Mouse (Mus musculus): ENCODE measurements around the gene A830005F24Rik.
"Not testable (repeated sequence)": the region's sequence is repeated elsewhere in the genome, so short reads cannot be mapped to it uniquely, and the experiment has no call there.

A830005F24Rik gene

GRCm38 (mm10) chr13:48513003-48513929 is at the start of gene A830005F24Rik, which contains the start of gene Zfp169:
Gene A830005F24Rik (plus strand): TSS chr13:48513570.
Gene Zfp169 (minus strand): TSS chr13:48513451.
- DNase-seq (ENCODE audit: low read depth, low spot score) = peak; percentile 91

- peak; percentile 81 for DNase-seq (ENCODE audit: low read depth, low spot score)
Measured at GRCm38 (mm10) chr13:48464170-48464569, 49.2 kb upstream of the A830005F24Rik start.

GRCm38 (mm10) chr13:48466186-48466585 is 47.2 kb upstream of the A830005F24Rik start:
- no peak for DNase-seq (ENCODE audit: low read depth, low spot score)

- DNase-seq (ENCODE audit: low read depth, low spot score) = no peak
Measured at GRCm38 (mm10) chr13:48468656-48469180, 44.7 kb upstream of the A830005F24Rik start.

GRCm38 (mm10) chr13:48483606-48484005 is 29.8 kb upstream of the A830005F24Rik start:
- DNase-seq (ENCODE audit: low read depth, low spot score) = no peak

GRCm38 (mm10) chr13:48490396-48491182 is 22.8 kb upstream of the A830005F24Rik start:
- peak; percentile 19 for DNase-seq (ENCODE audit: low read depth, low spot score)

- peak; percentile 82 for DNase-seq (ENCODE audit: low read depth, low spot score)
Measured at GRCm38 (mm10) chr13:48493183-48493582, 20.2 kb upstream of the A830005F24Rik start.

GRCm38 (mm10) chr13:48497693-48498221 is 15.6 kb upstream of the A830005F24Rik start:
- DNase-seq (ENCODE audit: low read depth, low spot score) = peak; percentile 31

GRCm38 (mm10) chr13:48498676-48499075 is 14.7 kb upstream of the A830005F24Rik start:
- DNase-seq (ENCODE audit: low read depth, low spot score) = peak; percentile 59

- DNase-seq (ENCODE audit: low read depth, low spot score) = peak; percentile 51
Measured at GRCm38 (mm10) chr13:48502422-48502821, 10.9 kb upstream of the A830005F24Rik start.

GRCm38 (mm10) chr13:48508661-48509060 is 4.7 kb upstream of the A830005F24Rik start:
- no peak for DNase-seq (ENCODE audit: low read depth, low spot score)

- DNase-seq (ENCODE audit: low read depth, low spot score) = no peak
Measured at GRCm38 (mm10) chr13:48515861-48516260, 2.5 kb downstream of the A830005F24Rik start.

GRCm38 (mm10) chr13:48519122-48519521 is 5.8 kb downstream of the A830005F24Rik start:
- not testable (repeated sequence) for DNase-seq (ENCODE audit: low read depth, low spot score)

- DNase-seq (ENCODE audit: low read depth, low spot score) = no peak
Measured at GRCm38 (mm10) chr13:48525745-48526144, 12.4 kb downstream of the A830005F24Rik start.

- DNase-seq (ENCODE audit: low read depth, low spot score) = peak; percentile 90
Measured at GRCm38 (mm10) chr13:48528123-48528871, 14.9 kb downstream of the A830005F24Rik start.

- DNase-seq (ENCODE audit: low read depth, low spot score) = no peak
Measured at GRCm38 (mm10) chr13:48529028-48529427, 15.7 kb downstream of the A830005F24Rik start.

- peak; percentile 63 for DNase-seq (ENCODE audit: low read depth, low spot score)
Measured at GRCm38 (mm10) chr13:48530685-48531084, 17.3 kb downstream of the A830005F24Rik start.

GRCm38 (mm10) chr13:48531448-48531847 is 18.1 kb downstream of the A830005F24Rik start:
- DNase-seq (ENCODE audit: low read depth, low spot score) = no peak

- DNase-seq (ENCODE audit: low read depth, low spot score) = no peak
Measured at GRCm38 (mm10) chr13:48533441-48533840, 20.1 kb downstream of the A830005F24Rik start.

- no peak for DNase-seq (ENCODE audit: low read depth, low spot score)
Measured at GRCm38 (mm10) chr13:48540488-48540887, 27.1 kb downstream of the A830005F24Rik start.

- DNase-seq (ENCODE audit: low read depth, low spot score) = no peak
Measured at GRCm38 (mm10) chr13:48544391-48544790, 31.0 kb downstream of the A830005F24Rik start.

Measured in 3T3-L1 (cell line).